Mouse (Mus musculus) MEL (cell line): Measurements from ENCODE around the gene Msl1.

Source experiments
- CTCF ChIP-seq, 3 experiments: IDR thresholded peaks in 2 of 3; conservative IDR thresholded peaks in 1 of 3; 2 replicates each; pipeline ENCODE4 v1.5.1; 2011 to 2012; ENCODE audit warnings: low read length in 3 of 3, low read depth in 2 of 3, mild to moderate bottlenecking in 2 of 3, improper control_type of control experiment in 1 of 3, inconsistent platforms in 1 of 3, mixed read lengths in 1 of 3, moderate library complexity in 1 of 3; ENCODE audit not compliant: control insufficient read depth in 1 of 3, insufficient read depth in 1 of 3, poor library complexity in 1 of 3, severe bottlenecking in 1 of 3
- GATA1 ChIP-seq: IDR thresholded peaks from 2 replicates; pipeline ENCODE4 v1.6.1; 2011; ENCODE audit warnings: low read depth, low read length, improper control_type of control experiment
- MAX ChIP-seq: IDR thresholded peaks from 2 replicates; pipeline ENCODE4 v1.6.1; 2011; ENCODE audit warnings: low read length, improper control_type of control experiment
- NELFE ChIP-seq: IDR thresholded peaks from 2 replicates; pipeline ENCODE4 v1.6.1; 2011; ENCODE audit warnings: low read depth, low read length, improper control_type of control experiment
- ZNF384 ChIP-seq: IDR thresholded peaks from 2 replicates; pipeline ENCODE4 v1.6.1; 2012; ENCODE audit warnings: low read depth, mild to moderate bottlenecking, inconsistent platforms, low read length, improper control_type of control experiment

DNA sequence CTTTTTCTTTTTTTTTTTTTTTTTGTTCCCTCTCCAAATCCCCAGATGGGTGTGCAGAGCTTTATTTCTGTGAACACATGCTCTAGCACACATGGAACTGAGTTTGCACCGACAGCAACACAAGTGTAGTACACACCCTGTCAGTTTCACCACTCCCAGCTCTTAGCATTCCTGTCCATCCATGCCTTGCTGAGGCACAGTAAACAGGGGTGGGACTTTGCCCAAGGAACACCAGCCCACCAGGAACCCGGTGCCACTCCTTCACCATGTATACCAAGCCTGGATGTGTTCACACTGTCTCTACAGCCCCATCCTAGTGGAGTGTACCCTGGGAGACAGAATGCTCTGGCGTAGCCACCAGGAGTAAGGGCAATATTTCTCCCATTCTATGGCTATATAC is 40.4 kb downstream of the Msl1 start:
- no peak for TF ChIP-seq GATA1
- TF ChIP-seq NELFE = no peak
- TF ChIP-seq ZNF384 = no peak
- TF ChIP-seq MAX = no peak
- no peak for TF ChIP-seq CTCF (IDR thresholded peaks at IDR 0.05 in 2 of 3, conservative IDR thresholded peaks at IDR 0.05 in 1 of 3; ENCODE audit: control insufficient read depth in 1 of 3, insufficient read depth in 1 of 3, low read depth in 2 of 3, low read length in 3 of 3, poor library complexity in 1 of 3, severe bottlenecking in 1 of 3)
